Mouse (Mus musculus): ENCODE results near the gene Gm20518. TPM values are rescaled to one million over a fixed set of nuclear protein-coding genes. Genes with fewer than 3 reads are reported as not detected.

Gene Gm20518
- polyA plus RNA-seq (2017; shearing (Covaris generic)), result 0.34 TPM

GRCm38 (mm10) chr16:17891567-17891959 lies at the start of gene Gm20518:
Gene Gm20518, minus strand, starts transcription at chr16:17891671.

GRCm38 (mm10) chr16:17928087-17928580 lies 36.7 kb upstream of the Gm20518 start, which contains the start of gene Slc25a1:
Gene Slc25a1, minus strand, starts transcription at chr16:17928219.

GRCm38 (mm10) chr16:17914307-17915249 lies 23.1 kb upstream of the Gm20518 start, which contains the start of gene Gsc2:
Gene Gsc2, minus strand, starts transcription at chr16:17915059.

GRCm38 (mm10) chr16:17911052-17911595 lies 19.7 kb upstream of the Gm20518 start, which contains the start of gene Ess2:
Gene Ess2, minus strand, starts transcription at chr16:17911348.

GRCm38 (mm10) chr16:17898462-17898861 lies 7.0 kb upstream of the Gm20518 start, which contains the start of the genes Dgcr2 and Tssk2:
Gene Dgcr2, minus strand, starts transcription at chr16:17898562.
Gene Tssk2, plus strand, starts transcription at chr16:17898637.

GRCm38 (mm10) chr16:17893923-17894322 lies 2.5 kb upstream of the Gm20518 start, which contains the start of gene Tssk1:
Gene Tssk1, plus strand, starts transcription at chr16:17894223.

GRCm38 (mm10) chr16:17838051-17838450 lies 53.4 kb downstream of the Gm20518 start, which contains the start of gene Car15:
Gene Car15, minus strand, starts transcription at chr16:17838364.

GRCm38 (mm10) chr16:17832821-17833220 lies 58.6 kb downstream of the Gm20518 start, which contains the start of gene B830017H08Rik:
Gene B830017H08Rik, plus strand, starts transcription at chr16:17833121.

GRCm38 (mm10) chr16:17796971-17797811 lies 94.3 kb downstream of the Gm20518 start, which contains the start of gene Scarf2:
Gene Scarf2, plus strand, starts transcription at chr16:17797282.

Other genes starting within 250 kb of the Gm20518 start
- 0.72 TPM for gene Ccdc74a, start 245.2 kb downstream of the Gm20518 start, polyA plus RNA-seq (2017; shearing (Covaris generic))
- gene Med15, start 158.8 kb downstream of the Gm20518 start, polyA plus RNA-seq (2017; shearing (Covaris generic)), result 134 TPM
- 19.7 TPM for gene Klhl22, start 132.1 kb downstream of the Gm20518 start, polyA plus RNA-seq (2017; shearing (Covaris generic))
- not detected for gene Scarf2, start 94.4 kb downstream of the Gm20518 start, polyA plus RNA-seq (2017; shearing (Covaris generic))
- 0.28 TPM for gene B830017H08Rik, start 58.5 kb downstream of the Gm20518 start, polyA plus RNA-seq (2017; shearing (Covaris generic))
- gene Car15, start 53.3 kb downstream of the Gm20518 start, polyA plus RNA-seq (2017; shearing (Covaris generic)), result 2.7 TPM
- gene Tssk1, start 2.6 kb upstream of the Gm20518 start, polyA plus RNA-seq (2017; shearing (Covaris generic)), result 0.05 TPM
- gene Dgcr2, start 6.9 kb upstream of the Gm20518 start, polyA plus RNA-seq (2017; shearing (Covaris generic)), result 63.7 TPM
- not detected for gene Tssk2, start 7.0 kb upstream of the Gm20518 start, polyA plus RNA-seq (2017; shearing (Covaris generic))
- gene Ess2, start 19.7 kb upstream of the Gm20518 start, polyA plus RNA-seq (2017; shearing (Covaris generic)), result 75.6 TPM
- gene Gsc2, start 23.4 kb upstream of the Gm20518 start, polyA plus RNA-seq (2017; shearing (Covaris generic)), result not detected
- gene Slc25a1, start 36.5 kb upstream of the Gm20518 start, polyA plus RNA-seq (2017; shearing (Covaris generic)), result 58.4 TPM
- not detected for gene Vpreb2, start 88.8 kb upstream of the Gm20518 start, polyA plus RNA-seq (2017; shearing (Covaris generic))
- gene Dgcr6, start 161.2 kb upstream of the Gm20518 start, polyA plus RNA-seq (2017; shearing (Covaris generic)), result 34.4 TPM
- 4.8 TPM for gene Prodh, start 198.5 kb upstream of the Gm20518 start, polyA plus RNA-seq (2017; shearing (Covaris generic))
- not detected for gene Rtn4r, start 236.0 kb upstream of the Gm20518 start, polyA plus RNA-seq (2017; shearing (Covaris generic))